Mouse (Mus musculus) MEL (cell line): Measurements from ENCODE around the gene Lgi1. TPM values are rescaled to one million over a fixed set of nuclear protein-coding genes. Genes with fewer than 3 reads are reported as not detected.

Source experiments
- DNase-seq: peaks from one replicate; pipeline ENCODE4 v3.0.0; 2011; ENCODE audit warnings: low read depth, low spot score
- H3K27ac ChIP-seq: 2 replicates; pipeline ENCODE4 v1.5.1; 2012; ENCODE audit warnings: low read depth, mild to moderate bottlenecking, control low read depth, low read length, moderate library complexity; ENCODE audit not compliant: control insufficient read depth
- H3K27me3 ChIP-seq, 2 experiments: fragments of 150-350 bp in 1 of 2; sonication (generic) in 1 of 2; 2 replicates each; pipeline ENCODE4 v1.6.1; 2012; ENCODE audit warnings: low read length in 2 of 2, mild to moderate bottlenecking in 2 of 2, improper control_type of control experiment in 1 of 2, moderate library complexity in 1 of 2; ENCODE audit not compliant: insufficient read depth in 2 of 2, control insufficient read depth in 1 of 2
- H3K36me3 ChIP-seq, 2 experiments: 2 replicates each; pipeline ENCODE4 v1.6.1; 2012 to 2014; ENCODE audit warnings: low read length in 2 of 2, improper control_type of control experiment in 1 of 2, inconsistent platforms in 1 of 2, mild to moderate bottlenecking in 1 of 2; ENCODE audit not compliant: insufficient read depth in 2 of 2, control insufficient read depth in 1 of 2
- H3K4me1 ChIP-seq, 2 experiments: fragments of 150-350 bp in 1 of 2; sonication (generic) in 1 of 2; 2 replicates each; pipeline ENCODE4 v1.6.1; 2012; ENCODE audit warnings: low read length in 2 of 2, improper control_type of control experiment in 1 of 2, mild to moderate bottlenecking in 1 of 2; ENCODE audit not compliant: insufficient read depth in 2 of 2, control insufficient read depth in 1 of 2
- H3K4me3 ChIP-seq, 2 experiments: fragments of 150-350 bp in 1 of 2; sonication (generic) in 1 of 2; 2 replicates each; pipeline ENCODE4 v1.5.1; 2012; ENCODE audit warnings: low read depth in 2 of 2, low read length in 2 of 2, mild to moderate bottlenecking in 2 of 2, moderate library complexity in 2 of 2, control low read depth in 1 of 2, improper control_type of control experiment in 1 of 2; ENCODE audit not compliant: control insufficient read depth in 1 of 2, insufficient read depth in 1 of 2
- H3K79me2 ChIP-seq: 2 replicates; pipeline ENCODE4 v1.6.1; 2012; ENCODE audit warnings: mild to moderate bottlenecking, low read length, moderate library complexity; ENCODE audit not compliant: control insufficient read depth, poor library complexity, insufficient read depth
- H3K9ac ChIP-seq: 2 replicates; pipeline ENCODE4 v1.6.1; 2012; ENCODE audit warnings: low read depth, mild to moderate bottlenecking, control low read depth, low read length, moderate library complexity; ENCODE audit not compliant: control insufficient read depth, poor library complexity, severe bottlenecking
- H3K9me3 ChIP-seq: fragments of 150-350 bp; sonication (generic); replicated peaks from 2 replicates; pipeline ENCODE4 v1.6.1; 2012; ENCODE audit warnings: mild to moderate bottlenecking, low read length, improper control_type of control experiment, moderate library complexity; ENCODE audit not compliant: insufficient read depth
- CHD1 ChIP-seq: IDR thresholded peaks from 2 replicates; pipeline ENCODE4 v1.6.1; 2012; ENCODE audit warnings: low read depth, mild to moderate bottlenecking, inconsistent platforms, low read length, improper control_type of control experiment
- CHD2 ChIP-seq: IDR thresholded peaks from 2 replicates; pipeline ENCODE4 v1.6.1; 2011; ENCODE audit warnings: low read length, improper control_type of control experiment
- CTCF ChIP-seq, 3 experiments: IDR thresholded peaks in 2 of 3; conservative IDR thresholded peaks in 1 of 3; 2 replicates each; pipeline ENCODE4 v1.5.1; 2011 to 2012; ENCODE audit warnings: low read length in 3 of 3, low read depth in 2 of 3, mild to moderate bottlenecking in 2 of 3, improper control_type of control experiment in 1 of 3, inconsistent platforms in 1 of 3, mixed read lengths in 1 of 3, moderate library complexity in 1 of 3; ENCODE audit not compliant: control insufficient read depth in 1 of 3, insufficient read depth in 1 of 3, poor library complexity in 1 of 3, severe bottlenecking in 1 of 3
- E2F4 ChIP-seq: IDR thresholded peaks from 2 replicates; pipeline ENCODE4 v1.6.1; 2011; ENCODE audit warnings: low read depth, low read length, improper control_type of control experiment, borderline replicate concordance
- EP300 ChIP-seq, 2 experiments: IDR thresholded peaks; 2 replicates each; pipeline ENCODE4 v1.6.1; 2011; ENCODE audit warnings: improper control_type of control experiment in 2 of 2, low read length in 2 of 2, low read depth in 1 of 2, mild to moderate bottlenecking in 1 of 2
- ETS1 ChIP-seq: IDR thresholded peaks from 2 replicates; pipeline ENCODE4 v1.6.1; 2012; ENCODE audit warnings: low read depth, mild to moderate bottlenecking, inconsistent platforms, low read length, improper control_type of control experiment, moderate library complexity
- GABPA ChIP-seq: IDR thresholded peaks from 2 replicates; pipeline ENCODE4 v1.6.1; 2012; ENCODE audit warnings: low read depth, mild to moderate bottlenecking, inconsistent platforms, low read length, improper control_type of control experiment, moderate library complexity
- GATA1 ChIP-seq: IDR thresholded peaks from 2 replicates; pipeline ENCODE4 v1.6.1; 2011; ENCODE audit warnings: low read depth, low read length, improper control_type of control experiment
- HCFC1 ChIP-seq: IDR thresholded peaks from 2 replicates; pipeline ENCODE4 v1.6.1; 2012; ENCODE audit warnings: low read depth, mild to moderate bottlenecking, inconsistent platforms, low read length, improper control_type of control experiment, moderate library complexity
- MAFK ChIP-seq: IDR thresholded peaks from 2 replicates; pipeline ENCODE4 v1.6.1; 2011; ENCODE audit warnings: low read depth, mild to moderate bottlenecking, low read length, improper control_type of control experiment, borderline replicate concordance
- MAX ChIP-seq: IDR thresholded peaks from 2 replicates; pipeline ENCODE4 v1.6.1; 2011; ENCODE audit warnings: low read length, improper control_type of control experiment
- MEF2A ChIP-seq: IDR thresholded peaks from 2 replicates; pipeline ENCODE4 v1.6.1; 2014; ENCODE audit warnings: low read depth, mild to moderate bottlenecking, inconsistent platforms, low read length, improper control_type of control experiment; ENCODE audit not compliant: poor library complexity, insufficient replicate concordance, severe bottlenecking; ENCODE audit errors: extremely low read depth
- NRF1 ChIP-seq: IDR thresholded peaks from 2 replicates; pipeline ENCODE4 v1.6.1; 2014; ENCODE audit warnings: low read depth, mild to moderate bottlenecking, inconsistent platforms, low read length, improper control_type of control experiment, moderate library complexity; ENCODE audit not compliant: poor library complexity, insufficient read depth, severe bottlenecking
- POLR2A ChIP-seq, 2 experiments: IDR thresholded peaks; 2 replicates each; pipeline ENCODE4 v1.6.1; 2011 to 2012; ENCODE audit warnings: low read length in 2 of 2, mild to moderate bottlenecking in 2 of 2, control low read depth in 1 of 2, improper control_type of control experiment in 1 of 2, low read depth in 1 of 2, moderate library complexity in 1 of 2; ENCODE audit not compliant: control insufficient read depth in 1 of 2, insufficient read depth in 1 of 2, poor library complexity in 1 of 2
- RAD21 ChIP-seq: IDR thresholded peaks from 2 replicates; pipeline ENCODE4 v1.6.1; 2011; ENCODE audit warnings: mild to moderate bottlenecking, low read depth, low read length, improper control_type of control experiment
- RCOR1 ChIP-seq: IDR thresholded peaks from 2 replicates; pipeline ENCODE4 v1.6.1; 2012; ENCODE audit warnings: low read depth, mild to moderate bottlenecking, inconsistent platforms, low read length, improper control_type of control experiment
- TBP ChIP-seq: IDR thresholded peaks from 2 replicates; pipeline ENCODE4 v1.8.0; 2011; ENCODE audit warnings: low read depth, low read length, improper control_type of control experiment
- TCF12 ChIP-seq: IDR thresholded peaks from 2 replicates; pipeline ENCODE4 v1.6.1; 2014; ENCODE audit warnings: low read depth, mild to moderate bottlenecking, inconsistent platforms, low read length, improper control_type of control experiment, moderate library complexity
- UBTF ChIP-seq: IDR thresholded peaks from 2 replicates; pipeline ENCODE4 v1.6.1; 2012; ENCODE audit warnings: low read depth, mild to moderate bottlenecking, inconsistent platforms, low read length, improper control_type of control experiment, moderate library complexity, borderline replicate concordance; ENCODE audit not compliant: insufficient read depth
- USF1 ChIP-seq: IDR thresholded peaks from 2 replicates; pipeline ENCODE4 v1.6.1; 2014; ENCODE audit warnings: low read depth, mild to moderate bottlenecking, inconsistent platforms, low read length, improper control_type of control experiment, moderate library complexity
- USF2 ChIP-seq, 2 experiments: IDR thresholded peaks; 2 replicates each; pipeline ENCODE4 v1.6.1; 2011 to 2012; ENCODE audit warnings: improper control_type of control experiment in 2 of 2, low read length in 2 of 2, borderline replicate concordance in 1 of 2, inconsistent platforms in 1 of 2, low read depth in 1 of 2, mild to moderate bottlenecking in 1 of 2; ENCODE audit not compliant: insufficient read depth in 1 of 2
- polyA plus RNA-seq, 2 experiments: library from polyadenylated mRNA; stranded (reverse) in 1 of 2; unstranded in 1 of 2; fragments of >175 nt in 1 of 2; fragments of >200 nt in 1 of 2; gene quantifications; 2 replicates each; pipeline versions ENCODE4 v1.2.1 to v1.2.4; 2012; ENCODE audit warnings: low replicate concordance in 2 of 2, low read depth in 1 of 2; ENCODE audit not compliant: insufficient read length in 2 of 2, insufficient read depth in 1 of 2, missing spikeins in 1 of 2
- total RNA-seq: library from RNA; depleted of rRNA; stranded (reverse); fragments of 300-350 nt; gene quantifications from 2 replicates; pipeline ENCODE4 v1.2.3, GENCODE M21; 2012

Lgi1 gene
- total and polyA plus RNA-seq, 3 experiments = 0.01 TPM; not detected in 2

DNA sequence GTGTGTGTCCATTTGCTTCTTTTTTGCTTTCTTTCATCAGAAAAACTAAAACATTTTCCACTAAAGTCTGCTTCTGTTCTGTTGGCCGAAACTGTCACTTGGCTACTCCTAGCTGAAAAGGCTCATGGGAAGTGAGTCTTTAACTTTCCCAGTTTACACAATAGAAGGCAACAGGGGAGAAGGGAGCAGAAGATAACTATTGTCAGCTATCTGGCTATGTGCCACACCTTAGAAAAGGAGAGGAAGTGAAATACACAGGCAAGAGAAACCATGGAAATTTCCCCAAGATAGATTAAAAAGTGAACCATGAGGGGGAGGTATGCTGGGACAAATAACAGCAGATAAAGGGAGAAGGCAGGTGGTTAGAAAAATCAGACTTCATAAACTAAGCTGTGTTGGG, 89.9 kb downstream of the Lgi1 start:
- Histone ChIP-seq H3K9ac (peak overlapping the region; percentile 50), H3K4me1 (peaks cover 3 to 12% of the 10 kb centered on the region in 2 experiments; a peak in 3 of 4 replicates), H3K27ac (peak overlapping the region; percentile 59), H3K4me3 (peak overlapping the region in 1 of 2 experiments; percentile 14; a peak in 2 of 4 replicates), H3K79me2 (no peaks in the 10 kb centered on the region), H3K36me3 (peaks cover 0 to 9% of the 10 kb centered on the region in 2 experiments; a peak in 2 of 4 replicates), H3K27me3 (no peaks in the 10 kb centered on the region), H3K9me3 (no peaks in the 10 kb centered on the region)
- TF ChIP-seq CHD2 = no peak
- TF ChIP-seq TBP = no peak
- TF ChIP-seq GATA1 = 0 out of 2 replicates have a peak, but pooled peaks have one; percentile 29
- TF ChIP-seq MAFK = no peak
- TF ChIP-seq HCFC1 = 0 out of 2 replicates have a peak, but pooled peaks have one; percentile 17
- TF ChIP-seq RCOR1 = no peak
- peak; percentile 24 to 45; a peak in 2 of 4 replicates for TF ChIP-seq EP300 (IDR thresholded peaks at IDR 0.05; ENCODE audit: low read depth in 1 of 2, low read length in 2 of 2)
- TF ChIP-seq CTCF (IDR thresholded peaks at IDR 0.05 in 2 of 3, conservative IDR thresholded peaks at IDR 0.05 in 1 of 3; ENCODE audit: control insufficient read depth in 1 of 3, insufficient read depth in 1 of 3, low read depth in 2 of 3, low read length in 3 of 3, poor library complexity in 1 of 3, severe bottlenecking in 1 of 3) = no peak
- TF ChIP-seq E2F4 = no peak
- no peak for TF ChIP-seq POLR2A (IDR thresholded peaks at IDR 0.05; ENCODE audit: control insufficient read depth in 1 of 2, insufficient read depth in 1 of 2, low read depth in 1 of 2, low read length in 2 of 2, poor library complexity in 1 of 2)
- TF ChIP-seq MEF2A = no peak
- no peak for TF ChIP-seq NRF1
- TF ChIP-seq TCF12 = 0 out of 2 replicates have a peak, but pooled peaks have one; percentile 36
- no peak for TF ChIP-seq USF1
- no peak for TF ChIP-seq MAX
- no peak for TF ChIP-seq CHD1
- TF ChIP-seq ETS1 = peak; percentile 55; the same call in 1 of the 2 replicates
- no peak for TF ChIP-seq USF2 (IDR thresholded peaks at IDR 0.05; ENCODE audit: borderline replicate concordance in 1 of 2, insufficient read depth in 1 of 2, low read depth in 1 of 2, low read length in 2 of 2)
- DNase-seq = peak; percentile 71

DNA sequence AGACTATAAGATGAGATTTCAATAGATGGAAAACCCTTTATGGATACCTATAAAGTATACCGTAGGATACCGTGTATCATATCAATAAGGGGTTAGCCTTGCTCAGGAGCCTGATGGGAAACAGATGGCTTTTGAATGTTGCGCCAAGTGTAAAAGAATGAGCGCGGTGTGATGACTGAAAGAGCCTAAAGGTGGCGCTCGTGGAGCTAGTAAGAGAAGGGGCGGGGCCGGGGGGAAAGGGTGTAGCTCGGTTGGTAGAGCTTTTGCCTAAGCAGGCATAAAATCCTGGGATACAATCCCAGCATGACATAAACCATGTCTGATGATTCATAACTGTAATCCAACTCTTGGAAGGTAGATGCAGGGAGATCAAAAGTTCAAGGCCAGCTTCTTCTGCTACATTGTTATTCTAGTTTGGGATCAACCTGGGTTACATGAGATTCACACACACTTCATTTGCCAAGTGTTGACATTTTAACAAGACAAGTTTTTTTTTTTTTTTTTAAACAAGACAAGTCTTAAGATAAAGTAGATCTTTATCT, 90.6 kb downstream of the Lgi1 start:
- peaks cover 0 to 9% of the 10 kb centered on the region in 2 experiments; a peak in 2 of 4 replicates for H3K36me3 ChIP-seq
- peak; percentile 20 for DNase-seq
- no peaks in the 10 kb centered on the region for H3K79me2 ChIP-seq
- no peak overlapping the region for H3K9ac ChIP-seq
- no peak overlapping the region for H3K27ac ChIP-seq
- peaks cover 3 to 12% of the 10 kb centered on the region in 2 experiments; a peak in 3 of 4 replicates for H3K4me1 ChIP-seq
- no peaks in the 10 kb centered on the region for H3K9me3 ChIP-seq
- H3K4me3 ChIP-seq = no peak overlapping the region
- no peaks in the 10 kb centered on the region for H3K27me3 ChIP-seq
- TF ChIP-seq MEF2A (no peak), UBTF (no peak), E2F4 (no peak), GABPA (no peak), RAD21 (no peak), TBP (no peak), MAX (no peak)
